Mouse (Mus musculus): Measurements from ENCODE around the gene Hoxd10. TPM values are rescaled to one million over a fixed set of nuclear protein-coding genes. Genes with fewer than 3 reads are reported as not detected.

Hoxd10 gene
- total and polyA plus RNA-seq, 2 experiments: not detected

- Histone ChIP-seq H3K9ac (ENCODE audit: low read depth, low read length) (no peak overlapping the region), H3K79me2 (ENCODE audit: control insufficient read depth, insufficient read depth, low read length) (no peaks in the 10 kb centered on the region), H3K27ac (replicated peaks; ENCODE audit: insufficient read depth, low read depth, low read length) (no peak overlapping the region), H3K36me3 (ENCODE audit: control insufficient read depth, insufficient read depth, low read length) (no peaks in the 10 kb centered on the region), H3K27me3 (ENCODE audit: control insufficient read depth, insufficient read depth, low read length) (peaks cover 44% of the 10 kb centered on the region), H3K4me1 (ENCODE audit: control insufficient read depth, insufficient read depth, low read length) (peaks cover 4% of the 10 kb centered on the region; the same call in 1 of the 2 replicates), H3K4me3 (ENCODE audit: insufficient read depth, low read depth, low read length) (no peak overlapping the region; the same call in 1 of the 2 replicates)
- TF ChIP-seq CTCF (IDR thresholded peaks at IDR 0.05; ENCODE audit: low read depth, low read length) (no peak), POLR2A (IDR thresholded peaks at IDR 0.05; ENCODE audit: extremely low read depth, insufficient read depth, low read length) (no peak)
- no peak for DNase-seq (ENCODE audit: extremely low read depth, low read depth, low spot score)
- 2% methylated on average over 73 of the region's 74 CpGs for WGBS
These were observed 23.1 kb upstream of the Hoxd10 start for GRCm38 (mm10) chr2:74668370-74669229.

- peaks cover 4% of the 10 kb centered on the region; the same call in 1 of the 2 replicates for H3K4me1 ChIP-seq (ENCODE audit: control insufficient read depth, insufficient read depth, low read length)
- WGBS: 1% methylated on average over 3 of the region's 3 CpGs
- no peaks in the 10 kb centered on the region for H3K79me2 ChIP-seq (ENCODE audit: control insufficient read depth, insufficient read depth, low read length)
- no peak overlapping the region for H3K4me3 ChIP-seq (ENCODE audit: insufficient read depth, low read depth, low read length)
- no peaks in the 10 kb centered on the region for H3K36me3 ChIP-seq (ENCODE audit: control insufficient read depth, insufficient read depth, low read length)
- no peak for DNase-seq (ENCODE audit: extremely low read depth, low read depth, low spot score)
- H3K27me3 ChIP-seq (ENCODE audit: control insufficient read depth, insufficient read depth, low read length): peaks cover 49% of the 10 kb centered on the region
- no peak for TF ChIP-seq CTCF (IDR thresholded peaks at IDR 0.05; ENCODE audit: low read depth, low read length)
- TF ChIP-seq POLR2A (IDR thresholded peaks at IDR 0.05; ENCODE audit: extremely low read depth, insufficient read depth, low read length): no peak
- H3K27ac ChIP-seq (replicated peaks; ENCODE audit: insufficient read depth, low read depth, low read length): no peak overlapping the region
- H3K9ac ChIP-seq (ENCODE audit: low read depth, low read length): no peak overlapping the region
These were observed 22.5 kb upstream of the Hoxd10 start for GRCm38 (mm10) chr2:74669230-74669578.

GRCm38 (mm10) chr2:74669650-74670235 lies 22.0 kb upstream of the Hoxd10 start:
- Histone ChIP-seq H3K9ac (ENCODE audit: low read depth, low read length) (no peak overlapping the region), H3K27me3 (ENCODE audit: control insufficient read depth, insufficient read depth, low read length) (peaks cover 49% of the 10 kb centered on the region), H3K27ac (replicated peaks; ENCODE audit: insufficient read depth, low read depth, low read length) (no peak overlapping the region), H3K4me3 (ENCODE audit: insufficient read depth, low read depth, low read length) (no peak overlapping the region), H3K79me2 (ENCODE audit: control insufficient read depth, insufficient read depth, low read length) (no peaks in the 10 kb centered on the region), H3K4me1 (ENCODE audit: control insufficient read depth, insufficient read depth, low read length) (peaks cover 4% of the 10 kb centered on the region; the same call in 1 of the 2 replicates), H3K36me3 (ENCODE audit: control insufficient read depth, insufficient read depth, low read length) (no peaks in the 10 kb centered on the region)
- DNase-seq (ENCODE audit: extremely low read depth, low read depth, low spot score): no peak
- no peak for TF ChIP-seq CTCF (IDR thresholded peaks at IDR 0.05; ENCODE audit: low read depth, low read length)
- TF ChIP-seq POLR2A (IDR thresholded peaks at IDR 0.05; ENCODE audit: extremely low read depth, insufficient read depth, low read length): no peak
- WGBS: 4% methylated on average over 14 of the region's 14 CpGs

GRCm38 (mm10) chr2:74670632-74671188 lies 21.0 kb upstream of the Hoxd10 start:
- H3K4me3 ChIP-seq (ENCODE audit: insufficient read depth, low read depth, low read length): no peak overlapping the region
- TF ChIP-seq POLR2A (IDR thresholded peaks at IDR 0.05; ENCODE audit: extremely low read depth, insufficient read depth, low read length) (no peak), CTCF (IDR thresholded peaks at IDR 0.05; ENCODE audit: low read depth, low read length) (no peak)
- H3K27ac ChIP-seq (replicated peaks; ENCODE audit: insufficient read depth, low read depth, low read length): no peak overlapping the region
- H3K36me3 ChIP-seq (ENCODE audit: control insufficient read depth, insufficient read depth, low read length): no peaks in the 10 kb centered on the region
- H3K27me3 ChIP-seq (ENCODE audit: control insufficient read depth, insufficient read depth, low read length): peaks cover 52% of the 10 kb centered on the region
- H3K9ac ChIP-seq (ENCODE audit: low read depth, low read length): no peak overlapping the region
- no peak for DNase-seq (ENCODE audit: extremely low read depth, low read depth, low spot score)
- H3K4me1 ChIP-seq (ENCODE audit: control insufficient read depth, insufficient read depth, low read length): peaks cover 4% of the 10 kb centered on the region; the same call in 1 of the 2 replicates
- no peaks in the 10 kb centered on the region for H3K79me2 ChIP-seq (ENCODE audit: control insufficient read depth, insufficient read depth, low read length)
- WGBS: 11% methylated on average over 3 of the region's 3 CpGs

GRCm38 (mm10) chr2:74671847-74672246 lies 19.9 kb upstream of the Hoxd10 start:
- DNase-seq (ENCODE audit: extremely low read depth, low read depth, low spot score): no peak
- H3K4me3 ChIP-seq (ENCODE audit: insufficient read depth, low read depth, low read length): no peak overlapping the region
- 32% methylated on average over 5 of the region's 5 CpGs for WGBS
- H3K9ac ChIP-seq (ENCODE audit: low read depth, low read length): no peak overlapping the region
- H3K36me3 ChIP-seq (ENCODE audit: control insufficient read depth, insufficient read depth, low read length): no peaks in the 10 kb centered on the region
- H3K27me3 ChIP-seq (ENCODE audit: control insufficient read depth, insufficient read depth, low read length): peaks cover 51% of the 10 kb centered on the region
- H3K27ac ChIP-seq (replicated peaks; ENCODE audit: insufficient read depth, low read depth, low read length): no peak overlapping the region
- peaks cover 4% of the 10 kb centered on the region; the same call in 1 of the 2 replicates for H3K4me1 ChIP-seq (ENCODE audit: control insufficient read depth, insufficient read depth, low read length)
- TF ChIP-seq POLR2A (IDR thresholded peaks at IDR 0.05; ENCODE audit: extremely low read depth, insufficient read depth, low read length) (no peak), CTCF (IDR thresholded peaks at IDR 0.05; ENCODE audit: low read depth, low read length) (no peak)
- no peaks in the 10 kb centered on the region for H3K79me2 ChIP-seq (ENCODE audit: control insufficient read depth, insufficient read depth, low read length)
